Mouse (Mus musculus) forebrain, embryonic 12.5 days (tissue): Measurements from ENCODE around the gene Ltbp4. TPM values are rescaled to one million over a fixed set of nuclear protein-coding genes. Genes with fewer than 3 reads are reported as not detected.
A peak's percentile ranks its signal among the peaks of the same experiment; 100 is the strongest.

Experiments used
- ATAC-seq: fragments of 200-750 bp; cut with Nextera tagmentation; 2 replicates; pipeline ENCODE4 v1.8.0; 2017; ENCODE audit warnings: moderate TSS enrichment; ENCODE audit not compliant: low FRiP score
- H3K27ac ChIP-seq: fragments of 300-500 bp; sonication (generic); 2 replicates; pipeline ENCODE4 v1.5.1; 2016; ENCODE audit warnings: mild to moderate bottlenecking
- H3K27me3 ChIP-seq: fragments of 300-500 bp; sonication (generic); 2 replicates; pipeline ENCODE4 v1.6.1; 2016; ENCODE audit warnings: mild to moderate bottlenecking
- H3K36me3 ChIP-seq: fragments of 300-500 bp; sonication (generic); replicated peaks from 2 replicates; pipeline ENCODE4 v1.6.1; 2016; ENCODE audit warnings: mild to moderate bottlenecking
- H3K4me1 ChIP-seq: fragments of 300-500 bp; sonication (generic); 2 replicates; pipeline ENCODE4 v1.6.1; 2016
- H3K4me2 ChIP-seq: fragments of 300-500 bp; sonication (generic); 2 replicates; pipeline ENCODE4 v1.6.1; 2016; ENCODE audit warnings: mild to moderate bottlenecking, moderate library complexity
- H3K4me3 ChIP-seq: fragments of 300-500 bp; sonication (generic); replicated peaks from 2 replicates; pipeline ENCODE4 v1.5.1; 2016; ENCODE audit warnings: mild to moderate bottlenecking
- H3K9ac ChIP-seq: fragments of 300-500 bp; sonication (generic); 2 replicates; pipeline ENCODE4 v1.6.1; 2016; ENCODE audit warnings: mild to moderate bottlenecking
- H3K9me3 ChIP-seq: fragments of 300-500 bp; sonication (generic); 2 replicates; pipeline ENCODE4 v1.6.1; 2016
- WGBS: fragments of 180-500 bp; shearing (Covaris S2); methylation state at CpG from one replicate; pipeline ENCODE4 v1.1.7; 2016; 5-methylcytosine and 5-hydroxymethylcytosine counted together
- polyA plus RNA-seq: library from polyadenylated mRNA; unstranded; fragments of >200 nt; fragmentation: Nextera tagmentation; extraction: Ambion mirVana; gene quantifications from 2 replicates; pipeline ENCODE4 v1.2.1, GENCODE M21; 2016

Ltbp4 gene
- polyA plus RNA-seq, 1 experiment from 2014 or later = 16.5 TPM

GRCm38 (mm10) chr7:27366082-27366844 is 28.8 kb upstream of the Ltbp4 start:
- Histone ChIP-seq H3K4me2 (no peak overlapping the region), H3K4me1 (0 out of 2 replicates have a peak, but pooled peaks cover 7% of the 10 kb centered on the region), H3K27ac (no peak overlapping the region), H3K9ac (no peak overlapping the region), H3K4me3 (no peak overlapping the region), H3K27me3 (peaks cover 92% of the 10 kb centered on the region), H3K36me3 (no peaks in the 10 kb centered on the region), H3K9me3 (peaks cover 4% of the 10 kb centered on the region; the same call in 1 of the 2 replicates)
- 44% methylated on average over 21 of the region's 21 CpGs for WGBS
- no peak for ATAC-seq

GRCm38 (mm10) chr7:27364379-27364778 is 26.9 kb upstream of the Ltbp4 start:
- Histone ChIP-seq H3K9ac (no peak overlapping the region), H3K27me3 (peaks cover 80% of the 10 kb centered on the region), H3K4me3 (peak overlapping the region; percentile 16), H3K4me2 (no peak overlapping the region), H3K4me1 (peaks cover 12% of the 10 kb centered on the region; the same call in 1 of the 2 replicates), H3K36me3 (no peaks in the 10 kb centered on the region), H3K9me3 (no peaks in the 10 kb centered on the region), H3K27ac (no peak overlapping the region)
- 3% methylated on average over 29 of the region's 29 CpGs for whole genome bisulfite sequencing
- no peak for ATAC-seq

DNA sequence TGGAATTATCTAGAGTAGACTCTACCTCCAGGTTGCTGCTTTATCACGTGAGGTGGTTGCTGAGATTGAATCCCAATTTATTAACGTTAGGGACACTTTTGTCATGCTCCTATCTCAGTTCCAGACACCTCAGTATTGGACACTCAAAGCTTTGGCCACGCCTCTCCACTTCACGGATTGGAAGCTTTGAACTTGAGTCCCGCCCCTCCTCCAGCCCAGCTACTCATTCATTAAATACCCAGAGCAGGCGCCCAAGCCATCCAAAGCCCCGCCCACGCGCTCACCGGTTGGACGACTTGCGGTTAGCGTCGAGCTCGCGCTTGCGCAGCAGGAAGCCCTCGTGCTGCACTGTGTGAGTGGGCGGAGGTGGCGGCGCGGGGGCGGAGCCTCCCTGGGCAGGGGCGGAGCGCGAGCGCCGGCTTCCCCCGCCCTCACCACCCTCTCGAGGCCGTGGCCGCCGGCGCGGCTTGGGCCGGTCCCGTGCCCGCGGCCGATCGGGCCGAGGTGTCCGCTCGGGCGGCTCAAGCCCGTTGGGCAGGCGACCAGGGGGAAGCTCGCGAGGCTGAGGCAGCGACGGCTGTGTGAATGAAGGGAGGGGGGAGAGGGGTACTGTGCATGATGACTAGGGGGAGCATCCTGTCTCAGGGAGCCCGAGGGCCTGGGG is 23.9 kb upstream of the Ltbp4 start:
- no peak overlapping the region for H3K27ac ChIP-seq
- peaks cover 80% of the 10 kb centered on the region for H3K27me3 ChIP-seq
- under 1% methylated on average over 51 of the region's 52 CpGs for WGBS
- ATAC-seq = peak; percentile 95
- H3K9ac ChIP-seq = peak overlapping the region; percentile 61
- H3K4me2 ChIP-seq = peak overlapping the region; percentile 68
- peak overlapping the region; percentile 50 for H3K4me3 ChIP-seq
- no peaks in the 10 kb centered on the region for H3K36me3 ChIP-seq
- H3K4me1 ChIP-seq = peaks cover 22% of the 10 kb centered on the region
- no peaks in the 10 kb centered on the region for H3K9me3 ChIP-seq

DNA sequence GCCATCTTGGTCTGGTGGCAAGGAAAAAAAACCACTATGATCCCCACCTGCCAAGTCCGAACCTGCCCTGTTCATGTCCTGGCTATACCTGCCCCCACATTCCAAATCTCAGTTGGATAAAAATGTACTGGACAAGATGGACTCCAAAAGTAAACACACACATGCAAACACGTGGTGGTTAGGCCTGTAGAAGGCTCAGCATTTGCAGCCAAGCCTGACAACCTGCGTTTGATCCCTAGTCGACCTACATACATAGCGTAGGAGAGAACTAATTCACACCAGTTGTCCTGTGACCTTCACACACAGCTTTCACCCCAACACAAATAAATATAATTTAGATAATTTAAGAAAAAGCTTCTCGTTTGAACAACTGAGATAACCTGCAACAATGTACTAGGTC is 23.3 kb upstream of the Ltbp4 start:
- Histone ChIP-seq H3K27ac (no peak overlapping the region), H3K4me2 (peak overlapping the region; percentile 68), H3K36me3 (no peaks in the 10 kb centered on the region), H3K9me3 (no peaks in the 10 kb centered on the region), H3K9ac (no peak overlapping the region), H3K4me3 (peak overlapping the region; percentile 13; the same call in 1 of the 2 replicates), H3K4me1 (peaks cover 26% of the 10 kb centered on the region), H3K27me3 (peaks cover 76% of the 10 kb centered on the region)
- WGBS = 61% methylated on average over 6 of the region's 6 CpGs
- no peak for ATAC-seq

- ATAC-seq = no peak
- Histone ChIP-seq H3K4me2 (no peak overlapping the region), H3K27ac (no peak overlapping the region), H3K4me1 (peaks cover 31% of the 10 kb centered on the region), H3K9ac (no peak overlapping the region), H3K36me3 (no peaks in the 10 kb centered on the region), H3K4me3 (no peak overlapping the region), H3K9me3 (no peaks in the 10 kb centered on the region), H3K27me3 (peaks cover 67% of the 10 kb centered on the region)
- 86% methylated on average over 9 of the region's 9 CpGs for WGBS
Observed at GRCm38 (mm10) chr7:27359706-27360358, 22.3 kb upstream of the Ltbp4 start.

DNA sequence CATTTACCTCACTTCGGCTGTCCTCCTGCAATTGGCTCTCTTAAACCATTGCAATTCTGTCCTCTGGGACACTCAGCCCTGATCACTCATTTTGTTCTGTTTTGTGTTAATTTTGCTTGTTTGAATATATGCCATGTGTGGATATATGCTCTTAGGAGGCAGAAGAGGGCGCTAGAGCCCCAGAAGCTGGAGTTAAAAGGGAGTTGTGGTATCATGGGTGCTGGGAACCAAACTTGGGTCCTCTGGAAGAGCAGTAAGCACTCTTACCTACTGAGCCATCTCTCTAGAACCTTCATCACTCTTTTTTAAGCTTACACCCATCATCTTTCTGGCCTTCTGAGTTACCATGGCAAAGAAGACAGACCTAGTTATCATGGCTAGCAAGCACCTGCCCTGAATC is 21.7 kb upstream of the Ltbp4 start:
- Histone ChIP-seq H3K4me1 (peaks cover 35% of the 10 kb centered on the region), H3K27me3 (peaks cover 60% of the 10 kb centered on the region), H3K4me3 (no peak overlapping the region), H3K27ac (no peak overlapping the region), H3K4me2 (no peak overlapping the region), H3K36me3 (no peaks in the 10 kb centered on the region), H3K9me3 (no peaks in the 10 kb centered on the region), H3K9ac (no peak overlapping the region)
- WGBS = 72% methylated on average over 2 of the region's 2 CpGs
- no peak for ATAC-seq

GRCm38 (mm10) chr7:27357595-27357978 is 20.1 kb upstream of the Ltbp4 start:
- 30% methylated on average over 3 of the region's 3 CpGs for WGBS
- Histone ChIP-seq H3K27me3 (peaks cover 46% of the 10 kb centered on the region), H3K9ac (no peak overlapping the region), H3K4me3 (no peak overlapping the region; the same call in 1 of the 2 replicates), H3K36me3 (peaks cover 10% of the 10 kb centered on the region), H3K27ac (no peak overlapping the region), H3K9me3 (no peaks in the 10 kb centered on the region), H3K4me2 (peak overlapping the region; percentile 65; the same call in 1 of the 2 replicates), H3K4me1 (peaks cover 33% of the 10 kb centered on the region)
- ATAC-seq = no peak

DNA sequence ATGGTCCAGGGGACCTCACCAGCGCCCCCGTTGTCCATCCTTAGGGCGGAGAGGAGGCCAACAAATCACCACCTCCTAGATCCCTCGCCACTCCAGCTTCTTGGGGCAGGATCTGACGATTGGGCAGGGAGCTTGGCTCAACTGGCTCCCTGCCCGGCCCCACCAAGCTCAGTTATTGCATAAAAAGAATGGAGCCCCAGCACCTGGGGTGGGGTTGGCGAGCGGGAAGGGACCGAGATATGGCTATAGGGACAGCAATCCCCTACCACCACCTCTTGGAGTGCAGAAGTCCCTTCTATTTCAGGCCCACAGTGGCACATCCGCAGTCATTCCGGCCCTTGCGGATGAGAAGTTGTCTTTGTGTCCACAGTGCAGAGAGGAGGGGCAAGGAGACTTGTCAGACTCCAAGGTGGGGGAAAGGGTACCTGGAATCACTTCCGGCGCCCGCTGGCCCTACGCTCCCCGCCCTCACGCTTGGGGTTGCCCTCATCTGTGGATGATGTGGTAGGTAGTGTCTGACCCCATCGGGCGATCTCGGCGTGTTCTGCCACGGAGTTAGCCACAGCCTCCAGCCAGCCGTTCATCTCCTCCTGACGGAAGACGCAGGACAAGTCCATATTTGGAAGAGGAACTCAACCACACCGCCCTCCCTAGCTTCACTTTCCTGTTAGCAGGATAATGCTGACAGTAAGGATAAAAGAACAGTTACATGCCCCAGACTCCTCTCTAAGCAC is 19.5 kb upstream of the Ltbp4 start, which contains the start of gene Gm20479:
Gene Gm20479, minus strand, starts transcription at position 559 of the 734 bp plus-strand sequence.
- H3K4me3 ChIP-seq = peak within 1 kb of the TSS; percentile 67
- no peaks in the 10 kb centered on the region for H3K9me3 ChIP-seq
- WGBS = 7% methylated on average over 27 of the region's 27 CpGs
- H3K27ac ChIP-seq = no peak within 1 kb of the TSS
- peaks cover 41% of the 10 kb centered on the region for H3K27me3 ChIP-seq
- H3K9ac ChIP-seq = no peak within 1 kb of the TSS
- peaks cover 14% of the 10 kb centered on the region for H3K36me3 ChIP-seq
- peak within 1 kb of the TSS; percentile 65 for H3K4me2 ChIP-seq
- H3K4me1 ChIP-seq = peaks cover 33% of the 10 kb centered on the region
- no peak for ATAC-seq

GRCm38 (mm10) chr7:27356248-27356647 is 18.8 kb upstream of the Ltbp4 start:
- ATAC-seq = peak; percentile 28; the same call in 1 of the 2 replicates
- H3K36me3 ChIP-seq = peaks cover 22% of the 10 kb centered on the region
- H3K9me3 ChIP-seq = no peaks in the 10 kb centered on the region
- H3K4me1 ChIP-seq = peaks cover 33% of the 10 kb centered on the region
- no peak overlapping the region for H3K9ac ChIP-seq
- H3K27ac ChIP-seq = no peak overlapping the region
- H3K4me3 ChIP-seq = peak overlapping the region; percentile 67
- peaks cover 39% of the 10 kb centered on the region for H3K27me3 ChIP-seq
- H3K4me2 ChIP-seq = peak overlapping the region; percentile 65
- whole genome bisulfite sequencing = 2% methylated on average over 16 of the region's 16 CpGs

DNA sequence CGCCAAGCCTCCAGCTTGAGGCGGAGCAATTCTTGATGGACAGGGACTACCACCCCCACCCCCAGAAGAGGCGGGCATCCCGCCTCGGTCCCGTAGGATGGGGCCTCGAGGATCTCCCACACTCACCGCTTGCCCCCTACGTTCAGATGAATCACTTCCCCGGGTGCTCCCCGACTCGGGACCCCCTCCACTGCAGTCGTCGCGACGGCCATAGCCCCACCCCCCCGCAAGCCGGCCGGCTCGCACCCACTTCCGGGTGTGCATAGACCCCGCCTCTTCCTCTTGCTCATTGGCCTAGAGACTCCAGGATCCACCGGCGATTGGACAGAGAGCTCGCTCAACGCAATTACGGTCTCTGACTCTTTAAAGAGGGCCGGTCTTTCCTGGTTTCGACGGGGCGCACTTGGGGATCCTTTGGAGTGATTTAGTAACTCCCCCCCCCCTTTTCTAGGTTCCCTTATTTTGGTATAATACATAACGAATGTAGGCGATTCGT is 18.3 kb upstream of the Ltbp4 start, which contains the start of gene Shkbp1:
Gene Shkbp1, minus strand, starts transcription at position 275 of the 496 bp plus-strand sequence.
- no peaks in the 10 kb centered on the region for H3K9me3 ChIP-seq
- H3K36me3 ChIP-seq = peaks cover 24% of the 10 kb centered on the region
- peak within 1 kb of the TSS; percentile 47; the same call in 1 of the 2 replicates for H3K27ac ChIP-seq
- peak within 1 kb of the TSS; percentile 65 for H3K4me2 ChIP-seq
- H3K9ac ChIP-seq = peak within 1 kb of the TSS; percentile 69
- peaks cover 29% of the 10 kb centered on the region for H3K4me1 ChIP-seq
- H3K4me3 ChIP-seq = peak within 1 kb of the TSS; percentile 67
- ATAC-seq = peak; percentile 95
- H3K27me3 ChIP-seq = peaks cover 39% of the 10 kb centered on the region
- WGBS = 1% methylated on average over 34 of the region's 34 CpGs

DNA sequence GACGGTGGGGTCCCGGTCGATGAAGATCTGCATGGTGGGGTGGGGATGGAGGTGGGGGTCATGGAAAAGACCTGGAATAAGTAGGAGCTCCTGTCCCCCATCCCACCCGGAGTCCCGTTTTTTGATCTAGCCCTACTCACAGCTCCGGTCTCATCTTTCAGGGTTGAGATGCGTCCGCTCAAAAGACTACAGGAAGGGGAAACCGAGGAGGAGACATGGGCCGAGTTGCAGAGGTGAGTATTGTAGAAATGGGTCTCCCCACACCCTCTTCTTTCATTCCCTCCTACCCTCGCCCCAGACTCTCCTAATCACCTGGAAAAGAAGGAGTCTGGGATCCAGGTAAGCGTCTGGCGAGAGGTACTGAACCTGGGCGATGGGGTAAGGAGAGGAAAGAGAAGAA is 17.8 kb upstream of the Ltbp4 start:
- H3K36me3 ChIP-seq = peaks cover 29% of the 10 kb centered on the region
- peaks cover 39% of the 10 kb centered on the region for H3K27me3 ChIP-seq
- peak overlapping the region; percentile 67 for H3K4me3 ChIP-seq
- peaks cover 28% of the 10 kb centered on the region for H3K4me1 ChIP-seq
- H3K9me3 ChIP-seq = no peaks in the 10 kb centered on the region
- 8% methylated on average over 14 of the region's 14 CpGs for WGBS
- ATAC-seq = peak; percentile 21; the same call in 1 of the 2 replicates
- peak overlapping the region; percentile 65 for H3K4me2 ChIP-seq
- peak overlapping the region; percentile 47; the same call in 1 of the 2 replicates for H3K27ac ChIP-seq
- peak overlapping the region; percentile 69 for H3K9ac ChIP-seq
